Mouse (Mus musculus) myocyte (in vitro differentiated cells): Measurements from ENCODE around the gene Pstk.

Experiments used
- CEBPB ChIP-seq: IDR thresholded peaks from 2 replicates; pipeline ENCODE4 v1.6.1; 2011; ENCODE audit warnings: mild to moderate bottlenecking, moderate library complexity; ENCODE audit not compliant: poor library complexity, insufficient read depth, severe bottlenecking
- POLR2A ChIP-seq: IDR thresholded peaks from one replicate; pipeline ENCODE4 v1.6.1; 2011; ENCODE audit warnings: low read depth, mild to moderate bottlenecking, control low read depth, moderate library complexity; ENCODE audit not compliant: insufficient read length
- POLR2AphosphoS2 ChIP-seq: IDR thresholded peaks from one replicate; pipeline ENCODE4 v1.6.1; 2011; ENCODE audit warnings: low read depth, control low read depth; ENCODE audit not compliant: insufficient read length
- SRF ChIP-seq: IDR thresholded peaks from one replicate; pipeline ENCODE4 v1.6.1; 2011; ENCODE audit warnings: low read depth; ENCODE audit not compliant: control insufficient read depth, insufficient read length
- TCF12 ChIP-seq: IDR thresholded peaks from one replicate; pipeline ENCODE4 v1.6.1; 2011; ENCODE audit warnings: mild to moderate bottlenecking, control low read depth; ENCODE audit not compliant: poor library complexity, insufficient read depth, severe bottlenecking
- USF1 ChIP-seq: IDR thresholded peaks from one replicate; pipeline ENCODE4 v1.6.1; 2011; ENCODE audit warnings: low read depth, mild to moderate bottlenecking, control low read depth, moderate library complexity

- TF ChIP-seq TCF12 (no peak), POLR2A (no peak), USF1 (no peak), SRF (no peak), CEBPB (no peak), POLR2AphosphoS2 (no peak)
These were observed 24.9 kb upstream of the Pstk start for GRCm38 (mm10) chr7:131345856-131346541.
